Mouse (Mus musculus) midbrain, embryonic 13.5 days (tissue): ENCODE data around the gene Pigl. TPM values are rescaled to one million over a fixed set of nuclear protein-coding genes. Genes with fewer than 3 reads are reported as not detected.
A peak's percentile ranks its signal among the peaks of the same experiment; 100 is the strongest.

ENCODE experiments used
- ATAC-seq: fragments of 200-750 bp; cut with Nextera tagmentation; 2 replicates; pipeline ENCODE4 v1.8.0; 2017; ENCODE audit warnings: mild to moderate bottlenecking, moderate TSS enrichment, moderate library complexity
- H3K27ac ChIP-seq: fragments of 300-500 bp; sonication (generic); 2 replicates; pipeline ENCODE4 v1.5.1; 2015; ENCODE audit warnings: inconsistent platforms, mild to moderate bottlenecking, moderate library complexity
- H3K27me3 ChIP-seq: fragments of 300-500 bp; sonication (generic); 2 replicates; pipeline ENCODE4 v1.6.1; 2015; ENCODE audit warnings: mild to moderate bottlenecking, inconsistent platforms
- H3K36me3 ChIP-seq: fragments of 300-500 bp; sonication (generic); 2 replicates; pipeline ENCODE4 v1.6.1; 2015; ENCODE audit warnings: mild to moderate bottlenecking, inconsistent platforms
- H3K4me1 ChIP-seq: fragments of 300-500 bp; sonication (generic); replicated peaks from 2 replicates; pipeline ENCODE4 v1.6.1; 2015; ENCODE audit warnings: inconsistent platforms
- H3K4me2 ChIP-seq: fragments of 300-500 bp; sonication (generic); replicated peaks from 2 replicates; pipeline ENCODE4 v1.6.1; 2015; ENCODE audit warnings: moderate library complexity, mild to moderate bottlenecking, inconsistent platforms
- H3K4me3 ChIP-seq: fragments of 300-500 bp; sonication (generic); replicated peaks from 2 replicates; pipeline ENCODE4 v1.5.1; 2015; ENCODE audit warnings: mild to moderate bottlenecking, inconsistent platforms
- H3K9ac ChIP-seq: fragments of 300-500 bp; sonication (generic); replicated peaks from 2 replicates; pipeline ENCODE4 v1.6.1; 2015; ENCODE audit warnings: mild to moderate bottlenecking, inconsistent platforms
- H3K9me3 ChIP-seq: fragments of 300-500 bp; sonication (generic); 2 replicates; pipeline ENCODE4 v1.6.1; 2016; ENCODE audit warnings: mild to moderate bottlenecking, inconsistent platforms
- whole genome bisulfite sequencing: fragments of 180-500 bp; shearing (Covaris S2); methylation state at CpG from one replicate; pipeline ENCODE4 v1.1.7; 2015; 5-methylcytosine and 5-hydroxymethylcytosine counted together
- polyA plus RNA-seq: library from polyadenylated mRNA; unstranded; fragments of >200 nt; fragmentation: Nextera tagmentation; extraction: Ambion mirVana; gene quantifications from 2 replicates; pipeline ENCODE4 v1.2.1, GENCODE M21; 2015

The Pigl gene
- polyA plus RNA-seq, 1 experiment from 2014 or later, result 9.1 TPM

DNA sequence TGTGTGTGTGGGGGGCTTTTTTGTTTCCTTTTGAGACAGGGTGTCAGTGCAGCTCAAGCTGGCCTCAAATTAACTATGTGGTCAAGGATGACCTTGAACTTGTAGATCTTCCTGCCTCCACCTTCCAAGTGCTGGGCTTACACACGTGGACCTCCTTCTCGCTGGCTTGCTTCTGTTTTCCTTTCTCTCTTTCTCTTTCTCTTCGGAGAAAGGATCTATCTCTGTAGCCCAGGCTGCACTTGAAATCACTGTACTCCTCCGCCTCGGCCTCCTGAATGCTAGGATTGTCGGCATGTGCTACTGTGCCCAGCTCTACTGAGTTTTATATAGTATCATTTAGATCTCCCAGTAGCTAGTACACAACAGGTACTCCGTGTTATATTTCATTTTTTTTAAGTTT, 79.3 kb downstream of the Pigl start:
- H3K27ac ChIP-seq, result no peak overlapping the region
- no peaks in the 10 kb centered on the region for H3K27me3 ChIP-seq
- WGBS, result 20% methylated on average over 7 of the region's 7 CpGs
- no peaks in the 10 kb centered on the region for H3K9me3 ChIP-seq
- peak overlapping the region; percentile 82 for H3K4me3 ChIP-seq
- peaks cover 14% of the 10 kb centered on the region for H3K4me1 ChIP-seq
- ATAC-seq, result no peak
- peak overlapping the region; percentile 80 for H3K4me2 ChIP-seq
- peak overlapping the region; percentile 37; the same call in 1 of the 2 replicates for H3K9ac ChIP-seq
- H3K36me3 ChIP-seq, result peaks cover 19% of the 10 kb centered on the region

GRCm38 (mm10) chr11:62538321-62539088, 80.2 kb downstream of the Pigl start:
- WGBS, result under 1% methylated on average over 55 of the region's 73 CpGs
- H3K9me3 ChIP-seq, result no peaks in the 10 kb centered on the region

GRCm38 (mm10) chr11:62539089-62539890, 81.0 kb downstream of the Pigl start, which contains the start of gene Cenpv:
Gene Cenpv (minus strand): TSS chr11:62539261.
- Histone ChIP-seq H3K27ac (peak within 1 kb of the TSS; percentile 87), H3K4me3 (peak within 1 kb of the TSS; percentile 82), H3K4me1 (peaks cover 14% of the 10 kb centered on the region), H3K9ac (peak within 1 kb of the TSS; percentile 95), H3K4me2 (peak within 1 kb of the TSS; percentile 80), H3K27me3 (no peaks in the 10 kb centered on the region), H3K36me3 (peaks cover 6% of the 10 kb centered on the region), H3K9me3 (no peaks in the 10 kb centered on the region)
- no peak; the same call in none of the 2 replicates for ATAC-seq
- 6% methylated on average over 45 of the region's 57 CpGs for WGBS

More at GRCm38 (mm10) chr11:62538321-62539088, 80.2 kb downstream of the Pigl start:
- Histone ChIP-seq H3K4me2 (peak overlapping the region; percentile 80), H3K9ac (peak overlapping the region; percentile 95), H3K27me3 (no peaks in the 10 kb centered on the region), H3K4me1 (peaks cover 14% of the 10 kb centered on the region), H3K27ac (peak overlapping the region; percentile 87), H3K4me3 (peak overlapping the region; percentile 82), H3K36me3 (peaks cover 11% of the 10 kb centered on the region)
- ATAC-seq, result peak; percentile 88

DNA sequence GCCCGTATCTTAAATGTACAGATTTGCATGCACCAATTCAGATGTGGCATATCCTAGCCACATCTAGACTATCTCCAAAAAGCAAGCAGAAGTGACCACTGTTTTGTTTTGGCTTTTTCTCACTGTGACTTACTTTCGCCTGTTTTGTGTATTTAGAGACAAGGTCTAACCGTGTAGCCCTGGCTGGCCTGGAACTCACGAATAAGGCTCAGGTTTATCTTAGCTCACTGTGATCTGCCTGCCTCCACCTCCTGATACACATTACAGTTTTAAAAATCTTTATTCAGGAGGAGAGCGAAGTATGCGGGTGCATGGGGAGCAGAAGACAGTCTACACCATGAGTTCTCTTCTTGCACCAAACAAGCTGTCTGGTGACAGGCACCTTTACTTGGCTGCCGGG, 81.9 kb downstream of the Pigl start:
- Histone ChIP-seq H3K9me3 (no peaks in the 10 kb centered on the region), H3K27me3 (no peaks in the 10 kb centered on the region), H3K4me1 (peaks cover 14% of the 10 kb centered on the region), H3K27ac (no peak overlapping the region), H3K4me3 (no peak overlapping the region), H3K36me3 (peaks cover 5% of the 10 kb centered on the region), H3K4me2 (no peak overlapping the region), H3K9ac (no peak overlapping the region)
- ATAC-seq, result no peak
- 86% methylated on average over 7 of the region's 7 CpGs for WGBS

- Histone ChIP-seq H3K4me1 (peaks cover 14% of the 10 kb centered on the region), H3K36me3 (no peaks in the 10 kb centered on the region), H3K9me3 (no peaks in the 10 kb centered on the region), H3K4me3 (no peak overlapping the region), H3K4me2 (no peak overlapping the region), H3K27ac (no peak overlapping the region), H3K9ac (no peak overlapping the region), H3K27me3 (no peaks in the 10 kb centered on the region)
- no peak for ATAC-seq
- WGBS, result 67% methylated on average over 2 of the region's 2 CpGs
Observed at GRCm38 (mm10) chr11:62540969-62541368, 82.7 kb downstream of the Pigl start.

- H3K4me2 ChIP-seq, result no peak overlapping the region
- H3K27me3 ChIP-seq, result no peaks in the 10 kb centered on the region
- H3K9me3 ChIP-seq, result no peaks in the 10 kb centered on the region
- no peak overlapping the region for H3K4me3 ChIP-seq
- WGBS, result 88% methylated on average over 8 of the region's 8 CpGs
- H3K27ac ChIP-seq, result no peak overlapping the region
- no peak overlapping the region for H3K9ac ChIP-seq
- ATAC-seq, result no peak
- H3K36me3 ChIP-seq, result no peaks in the 10 kb centered on the region
- H3K4me1 ChIP-seq, result peaks cover 14% of the 10 kb centered on the region
Observed at GRCm38 (mm10) chr11:62541581-62541980, 83.3 kb downstream of the Pigl start.

DNA sequence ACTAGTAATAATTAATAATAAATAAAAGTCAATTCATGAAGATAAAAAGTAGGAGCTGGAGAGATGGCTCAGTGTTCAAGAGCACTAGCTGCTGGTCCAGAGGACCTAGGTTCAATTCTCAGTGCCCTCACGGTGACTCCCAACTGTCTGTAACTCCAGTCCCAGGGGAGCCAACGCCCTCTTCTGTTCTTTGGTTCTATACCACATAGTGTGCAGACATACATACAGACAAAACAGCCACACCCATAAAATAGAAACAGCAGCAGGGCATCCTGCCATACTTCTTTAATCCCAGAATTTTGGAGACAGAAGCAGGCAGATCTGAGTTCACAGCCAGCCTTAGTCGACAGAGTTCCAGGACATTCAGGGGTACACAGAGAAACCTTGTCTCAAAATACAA, 85.7 kb downstream of the Pigl start:
- WGBS, result 90% methylated on average over 3 of the region's 3 CpGs
- no peak overlapping the region for H3K27ac ChIP-seq
- H3K9ac ChIP-seq, result no peak overlapping the region
- H3K36me3 ChIP-seq, result no peaks in the 10 kb centered on the region
- no peak overlapping the region for H3K4me3 ChIP-seq
- peaks cover 9% of the 10 kb centered on the region for H3K4me1 ChIP-seq
- no peaks in the 10 kb centered on the region for H3K9me3 ChIP-seq
- no peak overlapping the region for H3K4me2 ChIP-seq
- ATAC-seq, result no peak
- no peaks in the 10 kb centered on the region for H3K27me3 ChIP-seq

DNA sequence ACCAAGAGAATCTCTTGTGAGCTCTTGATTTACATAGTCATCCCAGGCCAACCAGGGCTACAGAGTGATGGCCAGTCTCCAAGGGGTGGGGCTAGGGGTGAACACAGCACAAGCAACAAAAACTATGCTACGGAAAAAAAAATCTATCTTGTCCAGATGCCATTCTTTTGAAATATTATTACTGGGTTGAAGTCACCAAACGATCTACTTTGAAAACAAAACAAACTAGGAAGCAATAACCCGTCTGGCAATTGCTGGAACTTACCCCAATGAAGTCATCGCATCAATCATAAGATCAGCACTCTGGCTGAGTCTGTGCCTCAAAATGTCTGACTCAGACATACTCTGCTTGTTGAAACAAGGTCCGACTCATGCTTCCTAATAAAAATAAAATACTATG, 91.5 kb downstream of the Pigl start:
- H3K4me1 ChIP-seq, result peaks cover 33% of the 10 kb centered on the region
- H3K9me3 ChIP-seq, result no peaks in the 10 kb centered on the region
- peak overlapping the region; percentile 98 for H3K27ac ChIP-seq
- 22% methylated on average over 5 of the region's 5 CpGs for WGBS
- peaks cover 17% of the 10 kb centered on the region for H3K36me3 ChIP-seq
- no peaks in the 10 kb centered on the region for H3K27me3 ChIP-seq
- peak overlapping the region; percentile 69 for H3K4me3 ChIP-seq
- ATAC-seq, result no peak
- peak overlapping the region; percentile 91 for H3K9ac ChIP-seq
- peak overlapping the region; percentile 68 for H3K4me2 ChIP-seq

GRCm38 (mm10) chr11:62550227-62550685, 92.0 kb downstream of the Pigl start:
- Histone ChIP-seq H3K27me3 (no peaks in the 10 kb centered on the region), H3K36me3 (peaks cover 22% of the 10 kb centered on the region), H3K4me2 (peak overlapping the region; percentile 68), H3K27ac (peak overlapping the region; percentile 98), H3K4me1 (peaks cover 38% of the 10 kb centered on the region), H3K9me3 (no peaks in the 10 kb centered on the region), H3K4me3 (peak overlapping the region; percentile 69), H3K9ac (peak overlapping the region; percentile 91)
- ATAC-seq, result peak; percentile 9; the same call in 1 of the 2 replicates
- WGBS, result 3% methylated on average over 11 of the region's 11 CpGs

GRCm38 (mm10) chr11:62550727-62551225, 92.5 kb downstream of the Pigl start, which contains the start of gene Ubb:
Gene Ubb (plus strand): TSS chr11:62551171.
- Histone ChIP-seq H3K4me2 (peak within 1 kb of the TSS; percentile 68), H3K4me3 (peak within 1 kb of the TSS; percentile 69), H3K9ac (peak within 1 kb of the TSS; percentile 91), H3K27me3 (no peaks in the 10 kb centered on the region), H3K4me1 (peaks cover 43% of the 10 kb centered on the region), H3K9me3 (no peaks in the 10 kb centered on the region), H3K27ac (peak within 1 kb of the TSS; percentile 98), H3K36me3 (peaks cover 25% of the 10 kb centered on the region)
- peak; percentile 96 for ATAC-seq
- under 1% methylated on average over 40 of the region's 40 CpGs for WGBS

GRCm38 (mm10) chr11:62551226-62552119, 93.2 kb downstream of the Pigl start:
- peak; percentile 87 for ATAC-seq
- WGBS, result under 1% methylated on average over 58 of the region's 58 CpGs
- H3K4me3 ChIP-seq, result peak overlapping the region; percentile 69
- H3K4me2 ChIP-seq, result peak overlapping the region; percentile 68
- peak overlapping the region; percentile 87 for H3K9ac ChIP-seq
- H3K36me3 ChIP-seq, result peaks cover 25% of the 10 kb centered on the region
- H3K4me1 ChIP-seq, result peaks cover 48% of the 10 kb centered on the region
- H3K27ac ChIP-seq, result peak overlapping the region; percentile 98
- no peaks in the 10 kb centered on the region for H3K9me3 ChIP-seq
- no peaks in the 10 kb centered on the region for H3K27me3 ChIP-seq
